Mouse (Mus musculus) hindbrain, postnatal 0 days (tissue): ENCODE data around the gene Rabl3. TPM values are rescaled to one million over a fixed set of nuclear protein-coding genes. Genes with fewer than 3 reads are reported as not detected.
A peak's percentile ranks its signal among the peaks of the same experiment; 100 is the strongest.

Source experiments
- ATAC-seq: fragments of 200-750 bp; cut with Nextera tagmentation; 2 replicates; pipeline ENCODE4 v1.8.0; 2017; ENCODE audit warnings: mild to moderate bottlenecking, moderate TSS enrichment, moderate library complexity
- DNase-seq: peaks from one replicate; pipeline ENCODE4 v3.0.0-alpha.2; 2015; ENCODE audit warnings: low spot score
- H3K27ac ChIP-seq: fragments of 300-500 bp; sonication (generic); 2 replicates; pipeline ENCODE4 v1.5.1; 2014; ENCODE audit warnings: mild to moderate bottlenecking
- H3K27me3 ChIP-seq: fragments of 300-500 bp; sonication (generic); 2 replicates; pipeline ENCODE4 v1.6.1; 2014; ENCODE audit warnings: low read length, mixed read lengths; ENCODE audit not compliant: insufficient read depth
- H3K36me3 ChIP-seq: fragments of 300-500 bp; sonication (generic); 2 replicates; pipeline ENCODE4 v1.6.1; 2014; ENCODE audit warnings: low read length, mixed read lengths; ENCODE audit not compliant: insufficient read depth
- H3K4me1 ChIP-seq: fragments of 300-500 bp; sonication (generic); 2 replicates; pipeline ENCODE4 v1.6.1; 2014; ENCODE audit warnings: antibody characterized with exemption, low read length, mixed read lengths; ENCODE audit not compliant: insufficient read depth
- H3K4me2 ChIP-seq: fragments of 300-500 bp; sonication (generic); 2 replicates; pipeline ENCODE4 v1.6.1; 2014; ENCODE audit warnings: low read depth, mild to moderate bottlenecking, low read length, moderate library complexity, mixed read lengths
- H3K4me3 ChIP-seq: fragments of 300-500 bp; sonication (generic); 2 replicates; pipeline ENCODE4 v1.5.1; 2014; ENCODE audit warnings: low read length
- H3K9ac ChIP-seq: fragments of 300-500 bp; sonication (generic); replicated peaks from 2 replicates; pipeline ENCODE4 v1.6.1; 2014; ENCODE audit warnings: mild to moderate bottlenecking, low read length, moderate library complexity, mixed read lengths
- H3K9me3 ChIP-seq: fragments of 300-500 bp; sonication (generic); 2 replicates; pipeline ENCODE4 v1.6.1; 2016; ENCODE audit warnings: low read length, mixed read lengths
- CTCF ChIP-seq: IDR thresholded peaks from 2 replicates; pipeline ENCODE4 v1.5.1; 2016; ENCODE audit warnings: antibody characterized with exemption, control low read depth, low read depth
- WGBS: fragments of 180-500 bp; shearing (Covaris S2); extraction: QIAGEN DNeasy Blood & Tissue Kit; methylation state at CpG from one replicate; pipeline ENCODE4 v1.1.7; 2014; 5-methylcytosine and 5-hydroxymethylcytosine counted together
- polyA plus RNA-seq: library from polyadenylated mRNA; unstranded; fragments of >200 nt; fragmentation: Nextera tagmentation; extraction: Ambion mirVana; gene quantifications from 2 replicates; pipeline ENCODE4 v1.2.1, GENCODE M21; 2015
- total RNA-seq: library from RNA; depleted of rRNA; stranded (reverse); fragments of >200 nt; gene quantifications from 2 replicates; pipeline ENCODE4 v1.2.3, GENCODE M21; 2014; rRNA removed

Gene Rabl3
- total and polyA plus RNA-seq, 2 experiments from 2014 or later = 6.8 to 13.8 TPM

DNA sequence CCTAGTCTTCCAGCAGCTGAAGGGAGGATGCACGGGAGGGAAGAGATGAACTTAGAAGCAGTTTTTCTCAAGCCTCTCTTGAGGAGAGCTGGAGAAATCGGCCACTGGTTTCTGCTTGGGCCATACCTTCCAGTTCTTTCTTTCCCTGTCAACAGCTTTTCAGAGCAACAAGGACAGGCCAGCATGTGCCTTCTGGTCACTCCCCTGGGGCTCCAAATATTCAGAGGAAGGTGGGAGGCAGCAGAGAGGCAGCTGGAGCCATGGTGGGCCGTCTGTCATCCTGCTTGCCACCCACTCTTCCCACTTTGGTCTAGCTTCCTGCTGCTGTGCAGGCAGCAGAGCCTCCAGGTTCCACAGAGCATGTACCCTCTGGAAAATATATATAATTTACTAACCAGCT lies 78.0 kb downstream of the Rabl3 start:
- H3K9ac ChIP-seq = no peak overlapping the region
- peak; percentile 40 for DNase-seq
- no peaks in the 10 kb centered on the region for H3K27me3 ChIP-seq
- H3K27ac ChIP-seq = peak overlapping the region; percentile 51; the same call in 1 of the 2 replicates
- WGBS = 18% methylated on average over 3 of the region's 3 CpGs
- no peaks in the 10 kb centered on the region for H3K36me3 ChIP-seq
- H3K4me1 ChIP-seq = peaks cover 7% of the 10 kb centered on the region
- TF ChIP-seq CTCF = no peak
- no peak overlapping the region for H3K4me3 ChIP-seq
- no peaks in the 10 kb centered on the region for H3K9me3 ChIP-seq
- ATAC-seq = no peak
- H3K4me2 ChIP-seq = no peak overlapping the region

Other genes with a start within 250 kb of the Rabl3 start
- gene Stxbp5l, start 154.9 kb upstream of the Rabl3 start, total RNA-seq = 29.0 and 36.0 TPM in 2 replicates
- gene Stxbp5l, start 154.9 kb upstream of the Rabl3 start, polyA plus RNA-seq = 18.1 and 20.0 TPM in 2 replicates
- gene Gtf2e1, start 96 bp upstream of the Rabl3 start, total RNA-seq = 18.9 and 21.7 TPM in 2 replicates
- 21.4 and 21.6 TPM in 2 replicates for gene Gtf2e1, start 96 bp upstream of the Rabl3 start, polyA plus RNA-seq
- gene Hgd, start 40.3 kb downstream of the Rabl3 start, total RNA-seq = 7.3 TPM in 1 of 2 replicates, not detected in the other
- gene Hgd, start 40.3 kb downstream of the Rabl3 start, polyA plus RNA-seq = 0.11 and 0.26 TPM in 2 replicates
- 23.0 and 31.3 TPM in 2 replicates for gene Ndufb4, start 114.6 kb downstream of the Rabl3 start, total RNA-seq
- gene Ndufb4, start 114.6 kb downstream of the Rabl3 start, polyA plus RNA-seq = 99.2 and 100 TPM in 2 replicates
- gene Fstl1, start 237.0 kb downstream of the Rabl3 start, total RNA-seq = 53.1 and 53.5 TPM in 2 replicates
- gene Fstl1, start 237.0 kb downstream of the Rabl3 start, polyA plus RNA-seq = 71.5 and 71.8 TPM in 2 replicates